Mouse (Mus musculus): Measurements from ENCODE around the gene Ppara.
A peak's percentile ranks its signal among the peaks of the same experiment; 100 is the strongest.

Gene Ppara

GRCm38 (mm10) chr15:85728224-85728623, 6.6 kb upstream of the Ppara start:
- DNase-seq (ENCODE audit: low read depth), result no peak

- no peak for DNase-seq (ENCODE audit: low read depth)
These were observed 5.5 kb upstream of the Ppara start for GRCm38 (mm10) chr15:85729256-85729655.

GRCm38 (mm10) chr15:85730027-85730426, 4.8 kb upstream of the Ppara start:
- DNase-seq (ENCODE audit: low read depth), result no peak

GRCm38 (mm10) chr15:85731885-85732603, 2.7 kb upstream of the Ppara start:
- no peak for DNase-seq (ENCODE audit: low read depth)

- no peak for DNase-seq (ENCODE audit: low read depth)
These were observed 2.2 kb upstream of the Ppara start for GRCm38 (mm10) chr15:85732604-85732968.

GRCm38 (mm10) chr15:85733686-85734085, 1.1 kb upstream of the Ppara start:
- DNase-seq (ENCODE audit: low read depth), result no peak

- DNase-seq (ENCODE audit: low read depth), result no peak
These were observed 635 bp upstream of the Ppara start for GRCm38 (mm10) chr15:85734148-85734547.

GRCm38 (mm10) chr15:85735063-85735835, 466 bp downstream of the Ppara start:
- peak; percentile 31 for DNase-seq (ENCODE audit: low read depth)

GRCm38 (mm10) chr15:85735836-85736190, 1.0 kb downstream of the Ppara start:
- no peak for DNase-seq (ENCODE audit: low read depth)

GRCm38 (mm10) chr15:85736506-85736905, 1.7 kb downstream of the Ppara start:
- no peak for DNase-seq (ENCODE audit: low read depth)

GRCm38 (mm10) chr15:85738416-85738815, 3.6 kb downstream of the Ppara start:
- DNase-seq (ENCODE audit: low read depth), result no peak

GRCm38 (mm10) chr15:85738939-85739338, 4.2 kb downstream of the Ppara start:
- no peak for DNase-seq (ENCODE audit: low read depth)

- DNase-seq (ENCODE audit: low read depth), result no peak
These were observed 7.8 kb downstream of the Ppara start for GRCm38 (mm10) chr15:85742608-85743007.

- no peak for DNase-seq (ENCODE audit: low read depth)
These were observed 9.2 kb downstream of the Ppara start for GRCm38 (mm10) chr15:85743946-85744345.

GRCm38 (mm10) chr15:85746178-85746577, 11.4 kb downstream of the Ppara start:
- no peak for DNase-seq (ENCODE audit: low read depth)

- no peak for DNase-seq (ENCODE audit: low read depth)
These were observed 11.9 kb downstream of the Ppara start for GRCm38 (mm10) chr15:85746671-85747070.

- DNase-seq (ENCODE audit: low read depth), result no peak
These were observed 13.2 kb downstream of the Ppara start for GRCm38 (mm10) chr15:85747951-85748350.

GRCm38 (mm10) chr15:85748466-85748865, 13.7 kb downstream of the Ppara start:
- no peak for DNase-seq (ENCODE audit: low read depth)

GRCm38 (mm10) chr15:85749141-85749540, 14.4 kb downstream of the Ppara start:
- DNase-seq (ENCODE audit: low read depth), result no peak

- no peak for DNase-seq (ENCODE audit: low read depth)
These were observed 15.3 kb downstream of the Ppara start for GRCm38 (mm10) chr15:85750115-85750514.

- no peak for DNase-seq (ENCODE audit: low read depth)
These were observed 17.9 kb downstream of the Ppara start for GRCm38 (mm10) chr15:85752655-85753054.

GRCm38 (mm10) chr15:85754033-85754650, 19.4 kb downstream of the Ppara start:
- DNase-seq (ENCODE audit: low read depth), result no peak

- no peak for DNase-seq (ENCODE audit: low read depth)
These were observed 20.4 kb downstream of the Ppara start for GRCm38 (mm10) chr15:85755214-85755613.

Data from fibroblast of lung, adult 2 months (primary cell).